Mouse (Mus musculus) erythroblast, embryonic 14.5 days (primary cell): ENCODE data around the gene Clec4b1.
"Not testable (repeated sequence)": the region's sequence is repeated elsewhere in the genome, so short reads cannot be mapped to it uniquely, and the experiment has no call there.

Experiments used
- GATA1 ChIP-seq: IDR thresholded peaks from 2 replicates; pipeline ENCODE4 v1.6.1; 2012; ENCODE audit warnings: low read length, inconsistent platforms, mixed read lengths
- TAL1 ChIP-seq: IDR thresholded peaks from 3 replicates; pipeline ENCODE4 v1.6.1; 2012; ENCODE audit warnings: low read length, inconsistent platforms, mixed read lengths

- not testable (repeated sequence) for TF ChIP-seq TAL1, GATA1
These were observed 56.4 kb downstream of the Clec4b1 start, which contains the start of gene Clec4a2 for GRCm38 (mm10) chr6:123106128-123106527.
